Mouse (Mus musculus) hematopoietic stem cell, adult 5-6 weeks (primary cell): ENCODE results near the gene Mars. TPM values are rescaled to one million over a fixed set of nuclear protein-coding genes. Genes with fewer than 3 reads are reported as not detected.

ENCODE experiments used
- ATAC-seq, 2 experiments: fragments of 125-278 bp in 1 of 2; replicated peaks in 1 of 2; 2 replicates each; pipeline ENCODE4 v1.8.0; 2016 to 2017; ENCODE audit warnings: inconsistent platforms in 2 of 2, mild to moderate bottlenecking in 2 of 2, moderate number of reproducible peaks in 2 of 2, low read depth in 1 of 2, moderate TSS enrichment in 1 of 2; ENCODE audit not compliant: low FRiP score in 2 of 2, poor library complexity in 2 of 2, severe bottlenecking in 2 of 2, insufficient read depth in 1 of 2, low TSS enrichment in 1 of 2
- total RNA-seq: library from RNA; stranded (forward); fragments of 172-1452, 232-1000 nt; gene quantifications from 2 replicates; pipeline ENCODE4 v1.2.3, GENCODE M21; 2017

Gene Mars
- total RNA-seq, 1 experiment from 2014 or later: 211 TPM

DNA sequence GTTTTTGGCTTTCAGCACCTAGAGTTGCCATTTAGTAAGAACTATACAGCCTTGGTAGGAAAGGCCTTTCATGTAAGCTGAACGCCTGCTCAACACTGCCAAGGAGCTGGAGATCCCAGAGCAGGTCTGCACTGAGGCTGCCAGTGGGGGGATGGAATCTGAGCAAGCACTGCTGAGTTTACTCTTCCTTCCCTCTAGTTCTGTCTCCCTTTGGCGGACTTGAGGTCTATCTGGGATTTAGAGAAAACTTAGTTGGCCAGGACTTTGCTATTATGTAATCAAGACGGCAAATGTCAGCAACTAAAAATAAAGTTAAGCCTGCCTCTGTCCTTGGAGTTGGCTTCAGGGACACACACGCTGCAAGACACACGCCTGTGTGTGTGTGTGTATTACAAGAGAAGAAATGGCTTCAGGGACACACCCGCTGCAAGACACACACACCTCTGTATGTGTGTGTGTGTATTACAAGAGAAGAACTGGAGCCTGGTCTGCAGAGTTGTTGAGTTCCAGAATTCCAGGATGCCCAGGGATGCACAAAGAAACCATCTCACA lies 18.5 kb downstream of the Mars start:
- no peak for ATAC-seq

DNA sequence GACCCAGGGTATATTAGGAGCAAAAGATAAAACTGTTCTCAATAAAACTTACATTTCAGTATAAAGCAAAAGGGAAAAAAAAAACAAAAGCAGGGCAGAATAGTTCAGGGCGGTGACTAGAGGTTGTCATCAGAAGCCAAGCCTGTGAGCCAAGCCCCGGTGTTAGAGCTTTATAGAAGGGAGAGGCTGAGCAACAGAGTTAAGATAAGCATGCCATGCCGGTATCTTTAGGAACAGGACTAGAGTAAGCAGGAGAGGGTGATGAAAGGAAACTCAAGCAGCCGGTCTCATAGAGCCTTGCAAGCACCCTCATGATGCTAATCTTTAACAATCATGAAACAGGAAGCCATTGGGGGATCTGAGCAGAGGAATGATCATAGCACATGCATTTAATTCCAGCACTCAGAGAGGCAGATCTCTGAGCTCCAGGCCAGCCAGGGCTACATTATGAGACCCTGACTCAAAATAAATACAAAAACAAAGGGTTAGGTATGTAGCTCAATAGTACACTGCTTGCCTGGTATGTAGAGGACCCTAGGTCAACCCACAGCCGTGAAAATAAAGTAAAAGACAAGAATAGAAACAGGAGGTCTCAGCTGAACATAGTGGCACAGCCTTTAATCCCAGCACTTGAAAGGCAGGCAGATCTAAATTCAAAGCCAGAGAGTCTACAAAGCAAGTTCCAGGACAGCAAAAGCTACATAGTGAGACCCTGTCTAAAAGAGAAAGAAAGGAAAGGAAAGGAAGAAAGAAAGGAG lies 19.5 kb downstream of the Mars start:
- ATAC-seq: no peak

- ATAC-seq: peak; percentile 5 to 8
These were observed 20.4 kb downstream of the Mars start for GRCm38 (mm10) chr10:127290930-127291880.

DNA sequence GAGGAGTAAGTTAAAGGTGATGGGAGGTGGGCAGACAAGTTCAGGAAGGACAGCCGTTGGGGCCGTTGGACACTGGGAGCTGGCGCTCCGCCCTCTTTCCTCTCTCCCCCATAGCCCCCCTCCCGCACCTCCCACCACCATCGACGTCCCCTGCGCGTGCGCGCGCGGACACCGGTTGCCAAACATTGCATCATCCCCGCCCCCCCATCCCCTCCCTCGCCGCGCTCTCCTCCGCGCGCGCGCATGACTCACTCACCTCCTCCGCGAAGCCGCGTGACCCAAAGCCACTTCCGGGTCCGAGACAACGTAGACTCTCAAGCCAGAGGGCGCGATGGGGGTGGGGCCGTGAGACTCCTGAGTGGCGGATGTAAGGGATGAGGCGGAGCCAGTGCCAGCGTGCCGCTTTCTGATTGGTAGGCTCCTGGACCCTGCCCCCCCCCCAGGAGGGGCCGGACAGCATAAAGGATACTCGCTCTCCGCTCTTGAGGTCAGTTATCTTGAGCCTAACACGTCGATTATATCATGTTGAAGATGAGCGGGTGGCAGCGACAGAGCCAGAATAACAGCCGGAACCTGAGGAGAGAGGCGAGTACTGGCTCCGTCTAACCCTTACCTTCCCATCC lies 21.2 kb downstream of the Mars start:
- ATAC-seq: peak; percentile 76 to 78

DNA sequence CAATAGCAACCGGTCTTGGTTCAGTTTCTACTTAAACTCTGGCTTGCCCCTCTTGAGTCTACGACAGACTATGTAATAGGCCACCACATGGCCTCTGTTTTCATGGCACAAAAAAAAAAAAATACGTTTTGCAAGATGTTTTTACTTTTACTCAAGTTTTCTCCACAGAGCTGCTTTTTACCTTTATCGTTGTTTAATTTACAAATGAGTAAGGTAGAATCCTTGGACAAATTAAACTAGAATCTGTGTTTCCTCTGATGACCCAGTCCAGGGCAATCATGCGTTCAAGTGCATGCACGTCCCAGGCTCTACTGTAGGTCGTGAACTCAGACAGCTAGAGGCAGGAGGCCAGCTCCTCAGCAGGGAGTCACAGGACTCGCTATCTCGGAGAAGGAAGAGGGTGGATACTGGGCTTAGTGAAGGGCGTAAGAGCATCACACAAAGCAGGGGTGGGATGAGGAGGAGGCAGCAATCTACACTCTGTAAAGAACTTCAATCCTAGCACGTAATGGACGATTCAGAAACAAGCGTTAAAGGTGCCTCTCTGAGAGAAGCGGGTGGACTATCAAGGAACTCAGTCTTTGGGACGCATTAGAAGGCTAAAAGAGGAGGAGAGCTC lies 21.9 kb downstream of the Mars start:
- ATAC-seq: no peak

- ATAC-seq: peak; percentile 33 to 39
These were observed 22.6 kb downstream of the Mars start, which contains the start of gene Mbd6 for GRCm38 (mm10) chr10:127288800-127289572. Gene Mbd6 (minus strand): TSS chr10:127289018.

DNA sequence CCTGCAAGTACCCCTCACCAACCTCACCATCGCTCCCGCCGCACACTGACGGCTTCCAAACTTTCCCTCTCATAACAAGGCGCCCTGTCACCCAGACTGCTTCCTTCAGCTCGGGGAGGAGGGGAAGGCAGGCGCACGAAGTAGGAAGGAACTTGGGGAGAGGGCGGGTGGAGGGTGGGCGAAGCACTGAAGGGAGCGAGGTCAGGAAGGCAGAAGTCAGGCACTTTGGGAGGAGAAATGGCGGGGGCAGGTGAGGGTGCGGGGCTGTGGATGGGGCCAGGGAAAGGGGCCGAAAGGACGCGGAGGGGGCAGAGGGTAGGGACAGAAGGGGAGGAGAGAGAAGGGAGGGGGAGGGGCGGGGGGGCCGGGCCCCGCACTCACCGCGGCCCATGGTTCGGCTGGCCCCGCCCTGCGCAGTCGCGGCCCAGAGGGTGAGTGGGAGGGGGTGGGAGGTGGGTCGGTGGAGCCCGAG lies 23.2 kb downstream of the Mars start:
- ATAC-seq: peak; percentile 7 to 9; a peak in 3 of 4 replicates

GRCm38 (mm10) chr10:127287936-127288293 lies 23.7 kb downstream of the Mars start:
- ATAC-seq: no peak

DNA sequence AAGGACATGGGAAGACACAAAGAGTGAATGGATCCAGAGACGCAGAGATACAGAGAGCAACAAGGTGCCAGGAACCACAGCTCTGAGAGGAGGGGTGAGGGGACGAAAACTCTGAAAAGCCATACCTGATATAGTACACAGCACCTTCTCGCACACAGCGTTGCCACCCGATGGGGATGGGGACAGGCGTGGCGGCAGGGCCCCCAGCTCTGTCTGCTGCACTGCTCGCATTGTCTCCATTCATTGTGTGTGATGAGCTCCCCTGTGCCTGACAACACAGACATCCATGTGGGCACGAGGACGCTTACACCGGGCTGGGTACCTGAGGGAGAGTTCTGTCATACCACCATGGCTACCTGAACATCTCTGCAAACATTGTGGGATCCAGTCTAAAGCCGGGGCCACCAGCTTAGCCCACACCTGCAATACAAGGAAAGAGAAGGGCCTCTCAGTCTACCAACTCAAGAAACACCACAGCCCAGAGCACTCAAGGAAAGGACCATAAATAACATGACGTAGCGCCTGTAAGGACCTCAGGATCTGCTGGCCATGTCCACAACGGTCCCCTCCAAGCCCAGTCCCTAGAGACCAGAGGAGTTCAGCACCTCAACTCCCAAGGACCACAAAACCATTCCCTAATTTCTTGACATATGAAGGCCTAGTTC lies 24.2 kb downstream of the Mars start:
- no peak for ATAC-seq

- ATAC-seq: no peak
These were observed 24.9 kb downstream of the Mars start for GRCm38 (mm10) chr10:127286730-127287129.

- ATAC-seq: no peak
These were observed 25.4 kb downstream of the Mars start for GRCm38 (mm10) chr10:127286194-127286593.

DNA sequence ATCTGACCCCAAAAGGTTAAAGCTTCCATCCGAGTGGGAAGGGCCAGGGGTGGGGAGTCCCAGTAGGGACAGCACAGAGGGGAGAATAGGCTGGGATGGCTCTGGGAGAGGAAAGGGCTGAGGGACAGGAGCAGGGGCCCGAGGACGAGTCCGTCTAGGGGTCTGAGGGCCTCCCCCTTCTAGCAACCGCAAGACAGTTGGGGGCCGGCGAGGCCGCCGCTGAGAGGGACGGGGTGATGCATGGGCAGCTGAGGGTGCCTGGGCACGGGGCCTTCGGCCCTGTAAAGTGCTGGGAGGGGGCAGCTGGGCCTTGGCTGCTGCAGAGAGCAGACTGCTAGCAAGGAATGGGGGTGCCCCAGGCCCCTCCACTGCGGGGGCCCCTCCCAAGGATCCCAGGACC lies 25.9 kb downstream of the Mars start:
- no peak for ATAC-seq

GRCm38 (mm10) chr10:127284724-127285500 lies 26.7 kb downstream of the Mars start:
- no peak for ATAC-seq

DNA sequence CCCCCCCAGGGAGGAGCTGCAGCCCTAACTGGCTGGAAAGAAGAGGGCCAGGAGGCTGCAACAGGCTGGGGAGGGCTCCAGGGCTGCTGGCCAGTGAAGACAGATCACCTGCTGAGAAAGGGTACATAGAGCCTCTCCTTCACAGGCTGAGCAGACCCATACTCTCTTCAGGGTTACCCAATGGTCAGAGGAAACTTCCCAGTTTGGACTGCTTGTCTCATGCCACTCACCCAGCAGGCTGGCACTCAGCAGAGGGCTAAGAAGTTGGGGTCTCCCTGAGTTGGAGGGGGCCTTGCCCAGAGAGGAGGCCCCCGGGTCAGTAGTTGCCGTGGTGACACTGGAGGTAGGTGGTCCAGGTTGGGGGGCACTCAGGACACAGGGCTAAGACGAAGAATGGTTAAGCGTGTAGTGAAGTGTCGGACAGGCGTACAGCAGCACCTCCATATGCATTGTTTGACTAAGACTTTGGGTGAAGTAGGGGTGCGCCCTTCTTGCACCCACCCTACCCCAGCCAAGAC lies 27.4 kb downstream of the Mars start:
- no peak for ATAC-seq

DNA sequence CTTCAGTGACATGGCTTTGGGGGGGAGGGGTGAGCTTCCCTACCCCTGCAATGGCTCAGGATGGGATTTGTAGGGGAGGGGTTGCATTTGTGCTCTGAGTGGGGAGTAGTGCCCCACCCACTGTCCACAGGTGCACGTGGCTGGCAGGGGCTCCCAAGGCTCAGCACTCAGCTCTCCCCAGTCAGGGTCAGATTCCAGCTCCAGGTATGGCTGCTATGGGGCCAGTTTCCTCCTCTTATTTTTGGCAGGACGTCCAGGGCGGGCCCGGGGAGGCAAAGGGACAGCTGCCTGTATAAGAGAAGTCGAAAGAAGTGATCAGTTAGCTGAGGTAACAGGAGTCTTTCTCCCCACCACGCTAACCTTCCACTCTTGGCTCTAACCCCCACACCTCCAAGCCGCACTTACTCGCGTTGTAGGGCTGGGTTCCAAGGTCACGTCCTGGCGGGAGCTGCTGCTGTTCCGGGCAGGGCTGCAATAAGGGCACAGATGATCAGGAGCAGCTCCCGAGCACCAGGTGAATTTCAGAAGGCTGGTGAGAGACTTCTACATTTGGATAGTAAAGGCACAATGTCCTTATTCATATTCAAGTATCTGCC lies 28.9 kb downstream of the Mars start:
- no peak for ATAC-seq
